Mouse (Mus musculus): ENCODE data around the gene B3gat1.
A peak's percentile ranks its signal among the peaks of the same experiment; 100 is the strongest.

Gene B3gat1

GRCm38 (mm10) chr9:26776122-26776902, 42.8 kb downstream of the B3gat1 start:
- DNase-seq (ENCODE audit: low read depth, low spot score), result peak; percentile 53

GRCm38 (mm10) chr9:26778421-26778820, 44.9 kb downstream of the B3gat1 start:
- no peak for DNase-seq (ENCODE audit: low read depth, low spot score)

- no peak for DNase-seq (ENCODE audit: low read depth, low spot score)
Observed at GRCm38 (mm10) chr9:26783414-26783975, 50.0 kb downstream of the B3gat1 start.

GRCm38 (mm10) chr9:26792829-26793228, 59.3 kb downstream of the B3gat1 start:
- DNase-seq (ENCODE audit: low read depth, low spot score), result no peak

GRCm38 (mm10) chr9:26798205-26798604, 64.7 kb downstream of the B3gat1 start:
- no peak for DNase-seq (ENCODE audit: low read depth, low spot score)

GRCm38 (mm10) chr9:26798731-26799130, 65.2 kb downstream of the B3gat1 start:
- no peak for DNase-seq (ENCODE audit: low read depth, low spot score)

- no peak for DNase-seq (ENCODE audit: low read depth, low spot score)
Observed at GRCm38 (mm10) chr9:26800357-26800756, 66.8 kb downstream of the B3gat1 start.

- no peak for DNase-seq (ENCODE audit: low read depth, low spot score)
Observed at GRCm38 (mm10) chr9:26804321-26804720, 70.8 kb downstream of the B3gat1 start.

GRCm38 (mm10) chr9:26805935-26806666, 72.6 kb downstream of the B3gat1 start, which contains the start of gene Glb1l2:
Gene Glb1l2 (minus strand): TSS chr9:26806468.
- peak; percentile 47 for DNase-seq (ENCODE audit: low read depth, low spot score)

- no peak for DNase-seq (ENCODE audit: low read depth, low spot score)
Observed at GRCm38 (mm10) chr9:26808735-26809134, 75.2 kb downstream of the B3gat1 start.

All from telencephalon, adult 2 months (tissue).